Mouse (Mus musculus): ENCODE data around the gene Gstm2. TPM values are rescaled to one million over a fixed set of nuclear protein-coding genes. Genes with fewer than 3 reads are reported as not detected.

Gene Gstm2
- total RNA-seq (2014; rRNA removed), result 79.1 and 88.5 TPM in 2 replicates
- 222 and 270 TPM in 2 replicates for polyA plus RNA-seq (2012; rRNA removed)

- TF ChIP-seq CTCF (IDR thresholded peaks at IDR 0.05; ENCODE audit: low read depth, low read length), result no peak
- TF ChIP-seq POLR2A (IDR thresholded peaks at IDR 0.05; ENCODE audit: extremely low read depth, insufficient read depth, low read length), result no peak
- H3K79me2 ChIP-seq (ENCODE audit: control insufficient read depth, insufficient read depth, low read length), result no peaks in the 10 kb centered on the region
- 21% methylated on average over 8 of the region's 8 CpGs for WGBS
- H3K4me1 ChIP-seq (ENCODE audit: control insufficient read depth, insufficient read depth, low read length), result peaks cover 18% of the 10 kb centered on the region
- peak; percentile 87 for DNase-seq (ENCODE audit: extremely low read depth, low read depth, low spot score)
- H3K4me3 ChIP-seq (ENCODE audit: insufficient read depth, low read depth, low read length), result no peak within 1 kb of the TSS
- H3K27ac ChIP-seq (replicated peaks; ENCODE audit: insufficient read depth, low read depth, low read length), result peak within 1 kb of the TSS; percentile 10
- no peaks in the 10 kb centered on the region for H3K27me3 ChIP-seq (ENCODE audit: control insufficient read depth, insufficient read depth, low read length)
- no peak within 1 kb of the TSS for H3K9ac ChIP-seq (ENCODE audit: low read depth, low read length)
- no peaks in the 10 kb centered on the region for H3K36me3 ChIP-seq (ENCODE audit: control insufficient read depth, insufficient read depth, low read length)
Measured at GRCm38 (mm10) chr3:107986041-107986562, at the start of gene Gstm2. Gene Gstm2 (minus strand): TSS chr3:107986453.

- TF ChIP-seq CTCF (IDR thresholded peaks at IDR 0.05; ENCODE audit: low read depth, low read length), result no peak
- TF ChIP-seq POLR2A (IDR thresholded peaks at IDR 0.05; ENCODE audit: extremely low read depth, insufficient read depth, low read length), result no peak
- Histone ChIP-seq H3K4me1 (ENCODE audit: control insufficient read depth, insufficient read depth, low read length) (peaks cover 22% of the 10 kb centered on the region), H3K79me2 (ENCODE audit: control insufficient read depth, insufficient read depth, low read length) (no peaks in the 10 kb centered on the region), H3K4me3 (ENCODE audit: insufficient read depth, low read depth, low read length) (no peak overlapping the region), H3K27me3 (ENCODE audit: control insufficient read depth, insufficient read depth, low read length) (no peaks in the 10 kb centered on the region), H3K9ac (ENCODE audit: low read depth, low read length) (no peak overlapping the region), H3K36me3 (ENCODE audit: control insufficient read depth, insufficient read depth, low read length) (no peaks in the 10 kb centered on the region), H3K27ac (replicated peaks; ENCODE audit: insufficient read depth, low read depth, low read length) (no peak overlapping the region)
- peak; percentile 34 for DNase-seq (ENCODE audit: extremely low read depth, low read depth, low spot score)
- 58% methylated on average over 5 of the region's 5 CpGs for WGBS
Measured at GRCm38 (mm10) chr3:108033156-108033555, 46.9 kb upstream of the Gstm2 start.

GRCm38 (mm10) chr3:108032113-108032512, 45.9 kb upstream of the Gstm2 start:
- Histone ChIP-seq H3K9ac (ENCODE audit: low read depth, low read length) (no peak overlapping the region), H3K4me3 (ENCODE audit: insufficient read depth, low read depth, low read length) (no peak overlapping the region), H3K27ac (replicated peaks; ENCODE audit: insufficient read depth, low read depth, low read length) (0 out of 2 replicates have a peak overlapping the region, but pooled peaks have one; percentile 33), H3K4me1 (ENCODE audit: control insufficient read depth, insufficient read depth, low read length) (peaks cover 22% of the 10 kb centered on the region), H3K27me3 (ENCODE audit: control insufficient read depth, insufficient read depth, low read length) (no peaks in the 10 kb centered on the region), H3K36me3 (ENCODE audit: control insufficient read depth, insufficient read depth, low read length) (no peaks in the 10 kb centered on the region), H3K79me2 (ENCODE audit: control insufficient read depth, insufficient read depth, low read length) (no peaks in the 10 kb centered on the region)
- no peak for TF ChIP-seq POLR2A (IDR thresholded peaks at IDR 0.05; ENCODE audit: extremely low read depth, insufficient read depth, low read length)
- DNase-seq (ENCODE audit: extremely low read depth, low read depth, low spot score), result peak; percentile 90

GRCm38 (mm10) chr3:108028641-108029365, 42.5 kb upstream of the Gstm2 start:
- H3K36me3 ChIP-seq (ENCODE audit: control insufficient read depth, insufficient read depth, low read length), result no peaks in the 10 kb centered on the region
- H3K79me2 ChIP-seq (ENCODE audit: control insufficient read depth, insufficient read depth, low read length), result no peaks in the 10 kb centered on the region
- DNase-seq (ENCODE audit: extremely low read depth, low read depth, low spot score), result peak; percentile 75
- TF ChIP-seq POLR2A (IDR thresholded peaks at IDR 0.05; ENCODE audit: extremely low read depth, insufficient read depth, low read length) (no peak), CTCF (IDR thresholded peaks at IDR 0.05; ENCODE audit: low read depth, low read length) (no peak)
- H3K9ac ChIP-seq (ENCODE audit: low read depth, low read length), result no peak overlapping the region
- peaks cover 38% of the 10 kb centered on the region for H3K4me1 ChIP-seq (ENCODE audit: control insufficient read depth, insufficient read depth, low read length)
- no peaks in the 10 kb centered on the region for H3K27me3 ChIP-seq (ENCODE audit: control insufficient read depth, insufficient read depth, low read length)
- H3K4me3 ChIP-seq (ENCODE audit: insufficient read depth, low read depth, low read length), result no peak overlapping the region
- 0 out of 2 replicates have a peak overlapping the region, but pooled peaks have one; percentile 1 for H3K27ac ChIP-seq (replicated peaks; ENCODE audit: insufficient read depth, low read depth, low read length)
- 86% methylated on average over 4 of the region's 4 CpGs for WGBS

DNA sequence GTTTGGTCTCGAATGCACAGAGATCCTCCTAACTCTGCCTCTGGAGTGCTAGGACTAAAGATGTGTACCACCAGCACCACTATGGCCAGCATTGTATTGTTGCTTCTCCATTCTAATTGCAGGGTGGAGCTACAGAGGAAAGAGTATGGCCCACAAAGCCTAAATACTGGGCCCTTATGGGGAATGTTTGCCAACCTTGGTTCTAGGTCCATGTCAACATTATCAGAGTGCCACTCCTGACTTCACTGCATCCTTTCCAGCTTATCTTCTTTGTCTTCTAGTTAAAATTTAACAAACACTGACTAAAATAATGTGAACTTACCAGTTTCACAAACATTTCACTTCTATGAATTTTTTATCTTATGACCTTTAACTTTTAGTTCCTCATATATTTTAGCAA, 40.3 kb upstream of the Gstm2 start:
- Histone ChIP-seq H3K4me3 (ENCODE audit: insufficient read depth, low read depth, low read length) (no peak overlapping the region), H3K27ac (replicated peaks; ENCODE audit: insufficient read depth, low read depth, low read length) (peak overlapping the region; percentile 49), H3K9ac (ENCODE audit: low read depth, low read length) (no peak overlapping the region), H3K79me2 (ENCODE audit: control insufficient read depth, insufficient read depth, low read length) (no peaks in the 10 kb centered on the region), H3K4me1 (ENCODE audit: control insufficient read depth, insufficient read depth, low read length) (peaks cover 42% of the 10 kb centered on the region), H3K27me3 (ENCODE audit: control insufficient read depth, insufficient read depth, low read length) (no peaks in the 10 kb centered on the region), H3K36me3 (ENCODE audit: control insufficient read depth, insufficient read depth, low read length) (no peaks in the 10 kb centered on the region)
- 36% methylated on average over 1 of the region's 1 CpGs for WGBS
- TF ChIP-seq CTCF (IDR thresholded peaks at IDR 0.05; ENCODE audit: low read depth, low read length) (no peak), POLR2A (IDR thresholded peaks at IDR 0.05; ENCODE audit: extremely low read depth, insufficient read depth, low read length) (no peak)
- DNase-seq (ENCODE audit: extremely low read depth, low read depth, low spot score), result peak; percentile 93

DNA sequence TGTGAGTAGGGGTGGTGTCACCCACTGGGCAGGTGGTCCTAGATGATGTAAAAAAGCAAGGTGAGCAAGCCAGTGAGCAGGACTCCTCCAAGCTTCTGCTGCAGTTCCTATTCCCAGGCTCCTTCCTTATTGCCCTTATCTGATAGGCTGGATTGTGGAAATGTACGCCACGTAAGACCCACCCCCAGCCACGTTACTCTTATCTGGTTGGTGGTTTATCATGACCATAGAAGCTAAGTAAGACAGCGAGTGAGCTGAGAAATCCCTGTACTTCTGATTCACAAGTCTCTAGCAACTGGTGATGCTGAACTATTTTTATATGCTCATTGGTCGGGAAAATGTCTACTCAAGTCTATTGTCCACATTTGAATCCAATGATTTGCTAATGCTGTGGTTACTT, 39.8 kb upstream of the Gstm2 start:
- Histone ChIP-seq H3K4me3 (ENCODE audit: insufficient read depth, low read depth, low read length) (no peak overlapping the region), H3K36me3 (ENCODE audit: control insufficient read depth, insufficient read depth, low read length) (no peaks in the 10 kb centered on the region), H3K79me2 (ENCODE audit: control insufficient read depth, insufficient read depth, low read length) (no peaks in the 10 kb centered on the region), H3K9ac (ENCODE audit: low read depth, low read length) (no peak overlapping the region), H3K4me1 (ENCODE audit: control insufficient read depth, insufficient read depth, low read length) (peaks cover 38% of the 10 kb centered on the region), H3K27me3 (ENCODE audit: control insufficient read depth, insufficient read depth, low read length) (no peaks in the 10 kb centered on the region), H3K27ac (replicated peaks; ENCODE audit: insufficient read depth, low read depth, low read length) (peak overlapping the region; percentile 22)
- WGBS, result 56% methylated on average over 5 of the region's 5 CpGs
- TF ChIP-seq POLR2A (IDR thresholded peaks at IDR 0.05; ENCODE audit: extremely low read depth, insufficient read depth, low read length), result no peak
- no peak for TF ChIP-seq CTCF (IDR thresholded peaks at IDR 0.05; ENCODE audit: low read depth, low read length)
- no peak for DNase-seq (ENCODE audit: extremely low read depth, low read depth, low spot score)
